Mouse (Mus musculus): ENCODE measurements around the gene Arhgef28.
A peak's percentile ranks its signal among the peaks of the same experiment; 100 is the strongest.

Gene Arhgef28

GRCm38 (mm10) chr13:98205771-98206545, at the start of gene Arhgef28:
Gene Arhgef28 (minus strand): TSS chr13:98206439.
- DNase-seq, result peak; percentile 43 to 50

DNA sequence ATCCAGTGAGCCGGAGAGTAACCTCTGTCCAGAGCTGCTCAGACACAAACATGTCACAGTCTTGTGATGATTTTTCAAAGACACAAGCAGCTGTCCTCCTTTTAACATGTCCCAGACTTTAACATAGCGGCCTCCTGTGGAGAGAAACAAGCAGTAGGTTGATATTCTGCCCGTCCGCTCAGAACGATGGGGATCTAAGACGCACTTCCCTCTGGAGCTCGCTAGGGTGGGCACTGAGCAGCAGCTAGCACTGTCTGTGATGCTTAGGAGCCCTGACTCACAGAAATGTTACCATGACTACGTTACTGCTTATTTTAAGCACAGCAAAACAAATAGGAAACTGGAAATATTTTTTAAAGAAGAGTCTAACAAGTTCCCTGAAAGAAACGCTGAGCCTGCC, 48.7 kb upstream of the Arhgef28 start:
- no peak for DNase-seq

GRCm38 (mm10) chr13:98249594-98249993, 43.4 kb upstream of the Arhgef28 start:
- DNase-seq, result no peak

DNA sequence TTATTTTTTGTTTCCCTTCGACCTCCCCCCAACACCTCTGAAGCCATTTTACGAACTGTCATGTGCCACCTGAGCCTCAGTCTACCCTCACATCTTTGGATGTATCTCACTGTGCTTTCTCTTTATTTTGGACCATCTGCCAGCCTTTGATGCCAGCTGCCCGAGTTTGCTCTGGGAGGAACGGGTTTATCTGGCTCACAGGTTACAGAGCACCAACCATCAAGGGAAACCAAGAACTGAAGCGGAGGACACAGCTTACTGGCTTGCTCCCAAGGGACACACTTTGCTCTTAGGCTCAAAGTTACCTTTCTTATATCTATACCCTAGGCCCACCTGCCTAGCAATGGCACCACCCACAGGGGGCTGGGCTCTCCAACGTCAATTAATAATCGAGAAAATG, 39.1 kb upstream of the Arhgef28 start:
- DNase-seq, result no peak

- DNase-seq, result no peak
Measured at GRCm38 (mm10) chr13:98244571-98245350, 38.5 kb upstream of the Arhgef28 start.

DNA sequence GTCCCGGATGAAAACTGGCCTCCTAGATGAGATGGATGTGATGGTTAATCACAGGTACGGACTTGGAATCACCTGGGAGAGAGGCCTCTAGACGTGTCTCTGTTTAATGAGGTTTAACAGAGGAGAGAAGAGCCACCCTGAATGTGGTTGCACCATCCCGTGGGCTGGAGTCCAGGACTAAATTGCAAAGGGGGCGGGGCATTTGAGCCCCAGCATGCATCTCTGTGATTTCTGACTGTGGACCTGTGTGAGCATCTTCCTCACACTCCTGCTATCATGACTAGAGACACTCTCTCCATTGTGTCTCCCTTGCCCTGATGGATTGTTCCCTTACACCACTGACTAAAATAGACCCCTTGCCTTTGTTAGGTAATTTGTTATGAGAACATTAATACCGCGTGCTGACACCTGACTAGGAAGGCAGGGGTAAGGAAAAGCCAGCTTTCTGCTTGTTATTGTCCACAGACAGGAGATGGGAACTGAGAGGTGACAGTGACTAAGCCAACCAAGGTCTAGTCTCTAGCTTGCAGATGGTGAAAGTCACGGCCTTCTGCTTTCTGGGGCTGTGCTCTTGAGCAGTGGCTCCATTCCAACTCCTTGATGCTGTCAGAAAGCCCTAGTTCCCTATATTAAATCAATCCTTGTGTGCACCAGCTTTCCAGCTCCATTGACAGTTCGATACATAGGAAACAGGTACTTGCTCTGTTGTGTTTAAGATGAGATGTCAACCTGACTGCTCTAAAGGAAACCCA, 35.5 kb upstream of the Arhgef28 start:
- DNase-seq, result no peak

GRCm38 (mm10) chr13:98239978-98240641, 33.9 kb upstream of the Arhgef28 start:
- peak; percentile 17 to 42 for DNase-seq

GRCm38 (mm10) chr13:98235451-98235850, 29.2 kb upstream of the Arhgef28 start:
- DNase-seq, result no peak

GRCm38 (mm10) chr13:98230511-98230910, 24.3 kb upstream of the Arhgef28 start:
- no peak for DNase-seq

- DNase-seq, result no peak
Measured at GRCm38 (mm10) chr13:98226225-98226624, 20.0 kb upstream of the Arhgef28 start.

GRCm38 (mm10) chr13:98222848-98223247, 16.6 kb upstream of the Arhgef28 start:
- DNase-seq, result no peak

DNA sequence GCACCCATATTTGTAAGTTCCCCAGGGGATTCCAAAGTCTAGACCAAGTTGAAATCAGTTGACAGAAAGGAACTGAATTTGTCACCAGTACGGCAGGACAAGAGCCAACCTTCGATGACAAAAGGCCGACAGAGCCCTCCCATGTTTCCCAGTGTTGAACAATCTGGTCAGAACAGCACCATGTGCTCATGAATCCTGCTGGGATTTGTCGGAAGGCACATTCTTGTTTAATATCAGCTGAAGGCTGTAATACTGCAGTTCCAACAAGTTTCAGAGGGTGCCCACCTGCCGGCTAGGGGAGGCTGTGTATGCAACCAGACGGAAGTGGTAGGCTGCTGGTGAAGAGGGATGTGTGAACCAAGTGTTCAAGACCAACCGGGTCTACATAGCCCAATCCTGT, 3.9 kb upstream of the Arhgef28 start:
- no peak for DNase-seq

GRCm38 (mm10) chr13:98208842-98209241, 2.6 kb upstream of the Arhgef28 start:
- peak; percentile 7 to 9 for DNase-seq

DNA sequence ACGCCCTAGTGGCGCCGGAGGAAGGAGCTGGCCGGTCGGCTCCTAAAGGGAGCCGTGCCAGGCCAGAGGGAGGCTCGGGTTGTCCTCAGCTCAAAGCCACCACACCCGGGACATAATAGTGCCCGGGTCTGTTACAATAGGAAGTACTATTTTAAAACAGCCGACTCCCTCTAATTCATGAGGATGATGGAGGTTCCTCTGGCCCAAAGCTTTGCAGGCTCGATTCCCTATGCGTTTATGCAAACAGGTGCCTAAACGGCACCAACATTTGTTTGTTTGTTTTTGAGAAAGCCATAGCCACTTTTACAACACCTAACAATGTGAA, 269 bp upstream of the Arhgef28 start:
- DNase-seq, result no peak

DNA sequence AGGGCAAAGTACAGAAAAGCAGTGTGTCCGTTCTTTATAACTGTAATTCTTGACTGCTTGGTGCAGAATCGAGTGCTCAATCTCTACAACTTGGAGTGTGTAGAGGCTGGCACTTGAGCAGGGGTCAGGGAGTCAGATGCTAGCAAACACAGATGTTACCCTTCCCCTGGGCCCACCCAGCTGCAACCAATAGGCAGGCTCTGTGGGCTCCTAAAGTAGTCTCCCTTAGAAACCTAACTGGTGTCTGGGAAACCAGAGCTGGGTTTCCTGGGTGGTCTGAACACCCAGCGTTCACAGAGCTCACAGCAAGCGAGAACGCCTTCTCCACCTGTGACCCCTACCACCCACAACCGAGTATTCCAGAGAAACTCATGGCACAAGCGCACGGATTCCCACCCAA, 1.1 kb downstream of the Arhgef28 start:
- no peak for DNase-seq

GRCm38 (mm10) chr13:98204371-98204770, 1.9 kb downstream of the Arhgef28 start:
- no peak for DNase-seq

- no peak for DNase-seq
Measured at GRCm38 (mm10) chr13:98201436-98201835, 4.8 kb downstream of the Arhgef28 start.

GRCm38 (mm10) chr13:98192596-98192995, 13.6 kb downstream of the Arhgef28 start:
- DNase-seq, result no peak

GRCm38 (mm10) chr13:98188500-98188899, 17.7 kb downstream of the Arhgef28 start:
- DNase-seq, result no peak

GRCm38 (mm10) chr13:98187904-98188303, 18.3 kb downstream of the Arhgef28 start:
- DNase-seq, result no peak

DNA sequence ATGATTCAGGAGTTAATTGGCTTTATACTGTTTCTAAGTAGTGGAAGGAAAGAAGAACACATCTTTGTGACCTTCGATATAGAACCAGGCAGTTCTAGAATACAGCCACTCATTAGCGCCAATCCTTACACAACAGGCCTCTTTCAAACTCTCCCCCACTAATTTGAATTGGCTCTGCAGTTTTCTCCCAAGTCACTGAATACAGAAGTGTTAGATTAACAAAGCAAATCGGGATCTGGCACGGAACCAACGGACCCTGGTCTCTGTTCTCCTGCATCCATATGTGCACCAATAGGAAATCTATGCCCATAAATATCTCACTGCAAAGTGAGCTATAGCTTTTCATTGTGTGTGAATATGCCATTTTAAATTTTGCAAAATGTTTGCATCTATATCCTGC, 20.1 kb downstream of the Arhgef28 start:
- no peak for DNase-seq

GRCm38 (mm10) chr13:98184632-98185031, 21.6 kb downstream of the Arhgef28 start:
- no peak for DNase-seq
